Mouse (Mus musculus) stomach, postnatal 0 days (tissue): ENCODE measurements around the gene Hacd2. TPM values are rescaled to one million over a fixed set of nuclear protein-coding genes. Genes with fewer than 3 reads are reported as not detected.

Experiments
- ATAC-seq: fragments of 200-750 bp; cut with Nextera tagmentation; 2 replicates; pipeline ENCODE4 v1.8.0; 2017; ENCODE audit not compliant: low FRiP score, low TSS enrichment
- DNase-seq: peaks from one replicate; pipeline ENCODE4 v3.0.0-alpha.2; 2016; ENCODE audit warnings: low spot score
- H3K27ac ChIP-seq: fragments of 300-500 bp; sonication (generic); replicated peaks from 2 replicates; pipeline ENCODE4 v1.5.1; 2014; ENCODE audit warnings: mild to moderate bottlenecking, control low read depth
- H3K27me3 ChIP-seq: fragments of 300-500 bp; sonication (generic); 2 replicates; pipeline ENCODE4 v1.6.1; 2014; ENCODE audit warnings: low read length; ENCODE audit not compliant: control insufficient read depth, insufficient read depth
- H3K36me3 ChIP-seq: fragments of 300-500 bp; sonication (generic); 2 replicates; pipeline ENCODE4 v1.6.1; 2014; ENCODE audit warnings: low read length, mixed read lengths; ENCODE audit not compliant: control insufficient read depth, insufficient read depth
- H3K4me1 ChIP-seq: fragments of 300-500 bp; sonication (generic); replicated peaks from 2 replicates; pipeline ENCODE4 v1.6.1; 2014; ENCODE audit warnings: antibody characterized with exemption; ENCODE audit not compliant: control insufficient read depth, insufficient read depth
- H3K4me2 ChIP-seq: fragments of 300-500 bp; sonication (generic); replicated peaks from 2 replicates; pipeline ENCODE4 v1.6.1; 2014; ENCODE audit warnings: low read depth, mild to moderate bottlenecking, control low read depth, moderate library complexity
- H3K4me3 ChIP-seq: fragments of 300-500 bp; sonication (generic); 2 replicates; pipeline ENCODE4 v1.5.1; 2014; ENCODE audit warnings: low read depth, low read length, control low read depth
- H3K9ac ChIP-seq: fragments of 300-500 bp; sonication (generic); 2 replicates; pipeline ENCODE4 v1.6.1; 2014; ENCODE audit warnings: mild to moderate bottlenecking, low read length, control low read depth, mixed read lengths
- H3K9me3 ChIP-seq: fragments of 300-500 bp; sonication (generic); 2 replicates; pipeline ENCODE4 v1.6.1; 2016; ENCODE audit warnings: low read length; ENCODE audit not compliant: control insufficient read depth
- CTCF ChIP-seq: IDR thresholded peaks from 2 replicates; pipeline ENCODE4 v1.5.1; 2016; ENCODE audit warnings: antibody characterized with exemption, low read depth, mild to moderate bottlenecking, moderate library complexity
- EP300 ChIP-seq: optimal IDR thresholded peaks from 2 replicates; pipeline ENCODE3; 2016; ENCODE audit warnings: antibody characterized with exemption
- WGBS: fragments of 180-500 bp; shearing (Covaris S2); extraction: QIAGEN DNeasy Blood & Tissue Kit; methylation state at CpG from one replicate; pipeline ENCODE4 v1.1.7; 2014; 5-methylcytosine and 5-hydroxymethylcytosine counted together
- polyA plus RNA-seq: library from polyadenylated mRNA; unstranded; fragments of >200 nt; fragmentation: Nextera tagmentation; extraction: Ambion mirVana; gene quantifications from 2 replicates; pipeline ENCODE4 v1.2.1, GENCODE M21; 2015

Hacd2 gene
- polyA plus RNA-seq: 99.6 and 107 TPM in 2 replicates

DNA sequence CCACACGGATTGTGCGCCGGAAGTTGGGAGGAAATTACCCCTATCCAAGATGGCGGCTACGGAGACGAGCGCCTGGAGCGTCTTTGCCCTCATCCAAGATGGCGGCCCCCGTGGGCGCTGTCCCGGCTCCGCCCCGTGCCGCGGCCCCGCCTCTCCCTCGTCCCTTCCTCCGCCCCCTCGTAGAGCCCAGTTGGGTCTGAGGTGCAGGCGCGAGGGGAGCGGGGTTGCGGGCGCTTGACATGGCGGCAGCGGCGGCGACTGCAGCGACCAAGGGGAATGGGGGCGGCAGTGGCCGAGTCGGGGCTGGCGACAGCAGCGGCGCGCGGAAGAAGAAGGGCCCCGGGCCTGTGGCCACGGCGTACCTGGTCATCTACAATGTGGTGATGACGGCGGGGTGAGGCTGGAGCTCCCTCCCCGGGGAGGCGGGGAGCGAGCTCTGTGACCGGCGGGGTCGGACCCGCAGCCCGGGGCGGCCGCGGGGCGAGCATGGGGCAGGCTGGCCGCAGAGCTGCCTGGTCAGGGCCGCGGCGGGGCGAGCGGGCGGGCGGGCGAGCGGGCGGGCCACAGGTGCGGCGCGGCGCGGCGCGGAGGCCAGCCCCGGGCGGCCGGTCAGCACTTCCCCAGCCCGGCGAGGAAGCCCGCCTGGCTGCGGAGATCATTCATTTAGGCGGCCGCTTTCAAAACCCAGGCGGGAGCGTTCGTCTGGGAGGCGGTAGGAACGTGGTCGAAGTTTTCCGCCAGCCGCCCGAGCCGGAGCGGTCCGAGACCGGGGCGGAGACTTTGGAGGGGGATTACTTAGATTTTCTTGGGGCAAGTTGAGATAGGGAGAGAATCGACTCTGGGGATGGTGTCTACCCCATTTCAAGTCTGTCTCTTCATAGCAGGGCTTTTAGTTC is at the start of gene Hacd2:
TSS of gene Hacd2 (plus strand) at position 187 of the 896 bp plus-strand sequence.
- ATAC-seq: peak; percentile 99
- WGBS: 1% methylated on average over 53 of the region's 97 CpGs

DNA sequence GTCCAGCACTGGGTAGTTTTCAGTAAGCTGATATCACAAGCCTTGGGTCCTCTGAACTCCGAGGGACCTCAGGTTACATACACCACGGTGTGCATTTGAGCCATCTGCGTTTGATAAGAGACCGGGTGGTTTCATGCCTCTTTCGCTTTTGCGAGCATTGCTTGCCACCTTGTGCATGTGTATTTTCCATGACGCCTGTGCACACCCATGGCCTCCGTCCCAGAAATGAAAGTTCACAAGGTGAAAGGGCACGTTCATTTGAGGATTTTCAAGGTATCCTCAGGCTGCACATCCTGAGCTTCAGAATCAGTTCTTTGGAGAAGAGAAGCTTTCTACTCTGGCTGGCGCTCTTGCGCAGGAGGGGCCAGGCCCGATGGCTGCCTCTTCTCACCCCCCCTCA is 49.8 kb upstream of the Hacd2 start:
- no peak overlapping the region for H3K4me3 ChIP-seq
- no peak overlapping the region for H3K4me2 ChIP-seq
- no peak overlapping the region for H3K27ac ChIP-seq
- H3K9me3 ChIP-seq: no peaks in the 10 kb centered on the region
- no peak for TF ChIP-seq EP300
- no peak for TF ChIP-seq CTCF
- ATAC-seq (0 out of 2 replicates have a peak, but pooled peaks have one; percentile 16), DNase-seq (no peak)
- no peaks in the 10 kb centered on the region; the same call in 1 of the 2 replicates for H3K36me3 ChIP-seq
- H3K4me1 ChIP-seq: no peaks in the 10 kb centered on the region
- 64% methylated on average over 12 of the region's 12 CpGs for WGBS
- no peaks in the 10 kb centered on the region for H3K27me3 ChIP-seq
- no peak overlapping the region for H3K9ac ChIP-seq

More for the DNA sequence above, at the start of gene Hacd2:
- no peaks in the 10 kb centered on the region for H3K4me1 ChIP-seq
- no peak for TF ChIP-seq EP300
- TF ChIP-seq CTCF: no peak
- H3K4me3 ChIP-seq: peak within 1 kb of the TSS; percentile 90
- peak within 1 kb of the TSS; percentile 86 for H3K9ac ChIP-seq
- no peaks in the 10 kb centered on the region for H3K27me3 ChIP-seq
- no peaks in the 10 kb centered on the region for H3K9me3 ChIP-seq
- no peaks in the 10 kb centered on the region for H3K36me3 ChIP-seq
- peak within 1 kb of the TSS; percentile 84 for H3K27ac ChIP-seq
- peak within 1 kb of the TSS; percentile 74 for H3K4me2 ChIP-seq
- peak; percentile 97 for DNase-seq

DNA sequence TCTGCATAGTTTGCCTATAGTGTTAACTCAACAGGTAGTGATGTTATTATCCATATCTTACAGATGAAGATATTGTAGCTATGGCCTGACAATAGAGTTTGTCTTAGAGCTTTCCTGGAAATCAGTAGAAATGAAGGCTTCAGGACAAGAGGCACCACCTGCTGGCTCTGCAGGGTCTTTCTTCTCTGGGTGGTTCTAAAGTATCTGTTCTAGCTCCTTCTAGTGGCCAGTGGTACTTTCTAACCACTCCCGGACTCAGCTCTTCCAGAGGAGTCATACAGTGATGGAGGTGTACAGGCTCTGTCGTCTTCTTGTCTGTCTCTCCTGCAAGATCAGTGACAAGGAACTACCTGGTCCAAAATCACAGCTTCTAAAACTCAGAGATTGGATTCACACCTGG is 46.7 kb upstream of the Hacd2 start:
- Histone ChIP-seq H3K27me3 (no peaks in the 10 kb centered on the region), H3K4me1 (no peaks in the 10 kb centered on the region), H3K9ac (no peak overlapping the region), H3K9me3 (no peaks in the 10 kb centered on the region), H3K27ac (no peak overlapping the region), H3K36me3 (peaks cover 5% of the 10 kb centered on the region), H3K4me2 (no peak overlapping the region), H3K4me3 (no peak overlapping the region)
- DNase-seq (no peak), ATAC-seq (no peak)
- TF ChIP-seq EP300 (no peak), CTCF (peak; percentile 70)
- WGBS: 29% methylated on average over 2 of the region's 2 CpGs

DNA sequence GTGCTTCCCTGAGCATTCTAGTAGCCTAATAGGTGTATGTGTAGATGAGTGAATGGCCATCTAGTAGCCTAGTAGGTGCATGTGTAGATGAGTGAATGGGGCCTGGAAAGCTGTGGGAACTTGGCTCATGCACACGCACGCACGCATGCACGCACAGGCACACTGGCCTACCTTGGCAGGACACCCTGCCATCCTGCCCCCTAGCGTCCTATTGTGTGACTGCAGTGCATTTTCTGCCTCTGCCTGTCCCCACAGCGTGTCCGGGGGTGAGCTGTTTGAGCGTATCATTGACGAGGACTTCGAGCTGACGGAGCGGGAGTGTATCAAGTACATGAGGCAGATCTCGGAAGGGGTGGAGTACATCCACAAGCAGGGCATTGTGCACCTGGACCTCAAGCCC is 45.6 kb upstream of the Hacd2 start:
- Histone ChIP-seq H3K4me2 (no peak overlapping the region), H3K36me3 (peaks cover 5% of the 10 kb centered on the region), H3K9ac (no peak overlapping the region), H3K4me3 (no peak overlapping the region), H3K27ac (no peak overlapping the region), H3K27me3 (no peaks in the 10 kb centered on the region), H3K9me3 (no peaks in the 10 kb centered on the region), H3K4me1 (no peaks in the 10 kb centered on the region)
- ATAC-seq (no peak), DNase-seq (no peak)
- TF ChIP-seq EP300: no peak
- TF ChIP-seq CTCF: peak; percentile 72
- 83% methylated on average over 13 of the region's 13 CpGs for whole genome bisulfite sequencing

DNA sequence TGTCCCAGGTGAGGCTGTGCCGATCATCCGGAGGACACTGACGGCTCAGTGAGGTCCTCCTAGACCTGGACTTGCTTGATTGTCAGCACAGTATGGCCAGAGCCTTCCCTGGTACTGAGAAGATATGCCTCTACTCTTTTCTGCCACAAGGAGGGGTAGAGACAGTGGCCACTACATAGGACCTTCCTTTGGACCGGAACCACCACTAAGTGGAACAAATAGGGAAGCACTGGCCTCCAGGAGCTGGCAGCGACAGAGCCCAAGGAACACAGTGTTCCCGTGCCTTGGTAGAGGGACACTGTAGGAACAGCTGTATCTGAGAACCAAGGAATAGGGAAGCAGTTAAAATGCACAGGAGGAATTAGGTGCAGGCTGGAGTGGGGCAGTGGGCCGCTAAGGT is 44.2 kb upstream of the Hacd2 start:
- DNase-seq (no peak), ATAC-seq (no peak)
- no peaks in the 10 kb centered on the region for H3K9me3 ChIP-seq
- peaks cover 5% of the 10 kb centered on the region for H3K36me3 ChIP-seq
- no peak overlapping the region for H3K4me3 ChIP-seq
- H3K4me1 ChIP-seq: no peaks in the 10 kb centered on the region
- H3K9ac ChIP-seq: no peak overlapping the region
- no peak overlapping the region for H3K4me2 ChIP-seq
- 86% methylated on average over 7 of the region's 7 CpGs for WGBS
- TF ChIP-seq CTCF (peak; percentile 26), EP300 (no peak)
- no peaks in the 10 kb centered on the region for H3K27me3 ChIP-seq
- H3K27ac ChIP-seq: no peak overlapping the region

DNA sequence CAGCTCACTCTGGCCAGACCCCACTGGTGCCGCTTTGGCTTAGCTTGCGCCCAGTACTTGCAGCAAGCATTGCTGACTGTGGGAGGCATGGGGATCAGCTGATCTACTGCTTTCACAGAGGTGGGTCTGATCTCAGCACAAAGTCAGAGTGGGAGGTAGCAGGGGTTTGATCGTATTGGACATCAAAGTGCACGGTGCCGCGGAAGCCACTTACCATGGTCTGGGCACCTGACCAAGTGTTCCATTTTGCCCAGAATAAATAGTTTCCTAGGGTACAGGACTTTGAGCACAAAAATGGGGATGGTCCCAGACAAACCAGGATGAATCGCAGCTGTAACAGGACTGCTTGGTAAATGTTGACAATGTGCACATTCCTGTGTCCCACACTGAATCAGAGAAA is 41.2 kb upstream of the Hacd2 start:
- H3K4me2 ChIP-seq: no peak overlapping the region
- TF ChIP-seq EP300 (no peak), CTCF (no peak)
- H3K27me3 ChIP-seq: no peaks in the 10 kb centered on the region
- 55% methylated on average over 7 of the region's 7 CpGs for WGBS
- no peak overlapping the region for H3K4me3 ChIP-seq
- no peaks in the 10 kb centered on the region for H3K4me1 ChIP-seq
- no peak for DNase-seq
- 0 out of 2 replicates have a peak, but pooled peaks have one; percentile 27 for ATAC-seq
- no peak overlapping the region for H3K27ac ChIP-seq
- no peak overlapping the region for H3K9ac ChIP-seq
- peaks cover 5% of the 10 kb centered on the region for H3K36me3 ChIP-seq
- no peaks in the 10 kb centered on the region for H3K9me3 ChIP-seq
